Mouse (Mus musculus) lung, postnatal 25 days (tissue): ENCODE measurements around the gene Astl.
"Not testable (repeated sequence)": the region's sequence is repeated elsewhere in the genome, so short reads cannot be mapped to it uniquely, and the experiment has no call there.

Experiments
- DNase-seq: peaks from one replicate; pipeline ENCODE4 v3.0.0; 2022; ENCODE audit warnings: low spot score

Gene Astl

GRCm38 (mm10) chr2:127338416-127338815 is at the start of gene Astl:
Gene Astl (plus strand): TSS chr2:127338639.
- DNase-seq = no peak

GRCm38 (mm10) chr2:127292250-127292649 is 46.2 kb upstream of the Astl start:
- DNase-seq = no peak

GRCm38 (mm10) chr2:127297001-127297805 is 41.2 kb upstream of the Astl start:
- DNase-seq = peak; percentile 39

GRCm38 (mm10) chr2:127298056-127298455 is 40.4 kb upstream of the Astl start:
- DNase-seq = no peak

- no peak for DNase-seq
These were observed 37.7 kb upstream of the Astl start for GRCm38 (mm10) chr2:127300701-127301100.

GRCm38 (mm10) chr2:127301883-127302282 is 36.6 kb upstream of the Astl start:
- DNase-seq = no peak

- not testable (repeated sequence) for DNase-seq
These were observed 34.2 kb upstream of the Astl start for GRCm38 (mm10) chr2:127304192-127304591.

- DNase-seq = no peak
These were observed 33.7 kb upstream of the Astl start for GRCm38 (mm10) chr2:127304609-127305210.

GRCm38 (mm10) chr2:127306123-127306522 is 32.3 kb upstream of the Astl start:
- DNase-seq = no peak

- DNase-seq = no peak
These were observed 31.3 kb upstream of the Astl start for GRCm38 (mm10) chr2:127307179-127307578.

GRCm38 (mm10) chr2:127308660-127309059 is 29.8 kb upstream of the Astl start:
- DNase-seq = no peak

GRCm38 (mm10) chr2:127310246-127310645 is 28.2 kb upstream of the Astl start:
- DNase-seq = no peak

GRCm38 (mm10) chr2:127310685-127311084 is 27.8 kb upstream of the Astl start:
- DNase-seq = no peak

- DNase-seq = no peak
These were observed 27.2 kb upstream of the Astl start for GRCm38 (mm10) chr2:127311193-127311592.

GRCm38 (mm10) chr2:127312801-127313200 is 25.6 kb upstream of the Astl start:
- no peak for DNase-seq

GRCm38 (mm10) chr2:127313878-127314277 is 24.6 kb upstream of the Astl start:
- DNase-seq = no peak

- peak; percentile 51 for DNase-seq
These were observed 23.8 kb upstream of the Astl start for GRCm38 (mm10) chr2:127314467-127315154.

- DNase-seq = no peak
These were observed 23.3 kb upstream of the Astl start for GRCm38 (mm10) chr2:127315155-127315470.

GRCm38 (mm10) chr2:127316431-127316830 is 22.0 kb upstream of the Astl start:
- DNase-seq = no peak

GRCm38 (mm10) chr2:127318136-127318535 is 20.3 kb upstream of the Astl start:
- DNase-seq = no peak

- no peak for DNase-seq
These were observed 19.4 kb upstream of the Astl start for GRCm38 (mm10) chr2:127319071-127319470.

GRCm38 (mm10) chr2:127322671-127323285 is 15.7 kb upstream of the Astl start:
- DNase-seq = no peak

- no peak for DNase-seq
These were observed 14.8 kb upstream of the Astl start for GRCm38 (mm10) chr2:127323667-127324066.
